Mouse (Mus musculus) olfactory bulb, adult 2 months (tissue): ENCODE measurements around the gene Gm10392.

Experiments
- CTCF ChIP-seq: fragments of 200-500 bp; IDR thresholded peaks from 2 replicates; pipeline ENCODE4 v1.5.1; 2012; ENCODE audit warnings: low read depth, mild to moderate bottlenecking, low read length, moderate library complexity; ENCODE audit not compliant: insufficient read depth
- POLR2A ChIP-seq: fragments of 200-500 bp; IDR thresholded peaks from 2 replicates; pipeline ENCODE4 v1.6.1; 2012; ENCODE audit warnings: mild to moderate bottlenecking, low read depth, low read length, moderate library complexity; ENCODE audit not compliant: insufficient read depth

GRCm38 (mm10) chr11:77508068-77509021, 10.7 kb downstream of the Gm10392 start:
- peak; percentile 85 for TF ChIP-seq CTCF
- TF ChIP-seq POLR2A: 0 out of 2 replicates have a peak, but pooled peaks have one; percentile 27
